Mouse (Mus musculus) heart, postnatal 36 days (tissue): ENCODE measurements around the gene Rad51. TPM values are rescaled to one million over a fixed set of nuclear protein-coding genes. Genes with fewer than 3 reads are reported as not detected.

Experiments used
- total RNA-seq, 2 experiments: library from RNA; stranded (reverse); gene quantifications; 2 replicates each; pipeline ENCODE4 v1.2.3; 2021

Rad51 gene
- total RNA-seq, 2 experiments from 2014 or later, result 0.54 to 1.7 TPM

Other genes starting within 250 kb of the Rad51 start
- 10 to 100 TPM; 18.6 TPM for gene Bahd1, start 212.4 kb upstream of the Rad51 start, total RNA-seq
- 1 to 10 TPM; 9.1 to 9.3 TPM for gene Chst14, start 186.3 kb upstream of the Rad51 start, total RNA-seq
- gene Ccdc32, start 83.4 kb upstream of the Rad51 start, total RNA-seq, result 10 to 100 TPM; 10.4 to 11.2 TPM
- gene Rpusd2, start 78.0 kb upstream of the Rad51 start, total RNA-seq, result 1 to 10 TPM; 4.5 to 5.2 TPM
- under 1 TPM; 0.69 to 0.79 TPM for gene Knl1, start 65.7 kb upstream of the Rad51 start, total RNA-seq
- 10 to 100 TPM; 14.3 to 19.9 TPM for gene Rmdn3, start 44.2 kb downstream of the Rad51 start, total RNA-seq
- gene Gchfr, start 55.0 kb downstream of the Rad51 start, total RNA-seq, result 1 to 10 TPM; 4.3 to 6.5 TPM
- not detected for gene Gm14137, start 61.7 kb downstream of the Rad51 start, total RNA-seq
- 10 to 100 TPM; 11.0 to 13.2 TPM for gene Zfyve19, start 95.8 kb downstream of the Rad51 start, total RNA-seq
- gene Dnajc17, start 96.0 kb downstream of the Rad51 start, total RNA-seq, result 1 to 10 TPM; 7.6 to 9.9 TPM
- gene Ppp1r14d, start 117.1 kb downstream of the Rad51 start, total RNA-seq, result not detected
- gene Spint1, start 124.6 kb downstream of the Rad51 start, total RNA-seq, result not detected
- not detected for gene Rhov, start 158.5 kb downstream of the Rad51 start, total RNA-seq
- 10 to 100 TPM; 13.5 to 13.9 TPM for gene Vps18, start 175.9 kb downstream of the Rad51 start, total RNA-seq
- 10 to 100 TPM; 16.3 to 22.1 TPM for gene Dll4, start 213.0 kb downstream of the Rad51 start, total RNA-seq
- 10 to 100 TPM; 11.3 to 12.3 TPM for gene Chac1, start 238.4 kb downstream of the Rad51 start, total RNA-seq